In genomic region chr11:46127621-46128547, GRCm38 (mm10) we compare ENCODE assay signal across 8 mouse cellular contexts. TPM values are rescaled to one million over a fixed set of nuclear protein-coding genes. Genes with fewer than 3 reads are reported as not detected.
DNase-seq lines count a peak whose midpoint lies in the region; ATAC-seq and TF ChIP-seq lines count a peak whose summit lies in the region.

No protein-coding gene starts in this region.

- H3K9ac ChIP-seq in kidney, embryonic 16.5 days (replicated peaks; ENCODE audit: low read length), result no peak overlapping the region

- ATAC-seq in granulocyte monocyte progenitor cell, adult 5-6 weeks (replicated peaks; ENCODE audit: poor library complexity, severe bottlenecking), result peak; percentile 78
- peak; percentile 76 for ATAC-seq in kidney, embryonic 16.5 days (ENCODE audit: low FRiP score, low TSS enrichment)
- peak; percentile 52 for ATAC-seq in neutrophil, adult 5-6 weeks (ENCODE audit: extremely low read depth, insufficient number of reproducible peaks, low FRiP score, poor library complexity, severe bottlenecking)

- no peak overlapping the region for H3K4me3 ChIP-seq in bone marrow, adult 2 months (replicated peaks; ENCODE audit: control insufficient read depth, low read depth, low read length)
- no peak overlapping the region for H3K4me3 ChIP-seq in kidney, embryonic 16.5 days (ENCODE audit: low read length)

- WGBS in bone marrow, adult 2 months, result 59% methylated on average over 15 of the region's 15 CpGs
- 67% methylated on average over 15 of the region's 15 CpGs for WGBS in kidney, embryonic 16.5 days

- TF ChIP-seq CTCF in bone marrow, adult 2 months (IDR thresholded peaks at IDR 0.05; ENCODE audit: control insufficient read depth, insufficient read depth, low read length), result no peak; the same call in 1 of the 2 replicates

- H3K36me3 ChIP-seq in kidney, embryonic 16.5 days (ENCODE audit: insufficient read depth, low read length), result peaks cover 20% of the 10 kb centered on the region

- no peaks in the 10 kb centered on the region for H3K27me3 ChIP-seq in kidney, embryonic 16.5 days (ENCODE audit: insufficient read depth, low read length)

- H3K4me1 ChIP-seq in bone marrow, adult 2 months (ENCODE audit: control insufficient read depth, insufficient read depth, low read length), result peaks cover 7% of the 10 kb centered on the region; the same call in 1 of the 2 replicates
- peaks cover 2% of the 10 kb centered on the region; the same call in 1 of the 2 replicates for H3K4me1 ChIP-seq in kidney, embryonic 16.5 days (ENCODE audit: insufficient read depth, low read length)

- TF ChIP-seq POLR2A in bone marrow, adult 2 months (IDR thresholded peaks at IDR 0.05; ENCODE audit: borderline replicate concordance, control insufficient read depth, low read depth, low read length), result 0 out of 2 replicates have a peak, but pooled peaks have one; percentile 14

- DNase-seq in adrenal gland, postnatal 25 days, result no peak
- no peak for DNase-seq in frontal cortex, postnatal 25 days (ENCODE audit: low spot score in 2 of 2)
- no peak for DNase-seq in Muller cell, postnatal 12 days (ENCODE audit: inconsistent ontology term)
- no peak for DNase-seq in layer of hippocampus, postnatal 36 days

- H3K4me2 ChIP-seq in kidney, embryonic 16.5 days (replicated peaks; ENCODE audit: low read depth, low read length), result no peak overlapping the region

- H3K27ac ChIP-seq in bone marrow, adult 2 months (ENCODE audit: control insufficient read depth, insufficient read depth, low read depth, low read length, poor library complexity), result peak overlapping the region; percentile 79
- H3K27ac ChIP-seq in kidney, embryonic 16.5 days (ENCODE audit: low read length), result no peak overlapping the region; the same call in 1 of the 2 replicates

- no peaks in the 10 kb centered on the region for H3K9me3 ChIP-seq in kidney, embryonic 16.5 days (ENCODE audit: low read length)

RNA-seq across cellular contexts. Expression of gene Nipal4, which starts 38.4 kb away (rescaled TPM):
- not detected in 2 replicates for polyA plus RNA-seq in bone marrow, adult 2 months (2011; ENCODE audit: insufficient read depth, insufficient read length, low replicate concordance, missing spikeins)
- not detected in 2 replicates for total RNA-seq in granulocyte monocyte progenitor cell, adult 5-6 weeks (2014; fragmentation: Nextera tagmentation)
- total RNA-seq in granulocyte monocyte progenitor cell, adult 5-6 weeks (2017), result not detected in 2 replicates
- polyA plus RNA-seq in kidney, embryonic 16.5 days (2015; fragmentation: Nextera tagmentation; extraction: Ambion mirVana), result 0.59 and 1.4 TPM in 2 replicates
- total RNA-seq in neutrophil, adult 5-6 weeks (2017), result 0.12 TPM in 1 of 2 replicates, not detected in the other
- 0.09 TPM in 1 of 2 replicates, not detected in the other for total RNA-seq in adrenal gland, postnatal 25 days (2021)
- total RNA-seq in layer of hippocampus, postnatal 36 days (2021), result 1 to 10 TPM; 2.3 to 2.7 TPM
